Mouse (Mus musculus) olfactory bulb, adult 2 months (tissue): ENCODE measurements at regions not wholly inside any gene's neighbourhood (a gene's known extent, or its start where the extent isn't known, plus 50 kb on each side); places are given as distances from the start of the nearest gene placed in this dataset.

ENCODE experiments used
- CTCF ChIP-seq: fragments of 200-500 bp; IDR thresholded peaks from 2 replicates; pipeline ENCODE4 v1.5.1; 2012; ENCODE audit warnings: low read depth, mild to moderate bottlenecking, low read length, moderate library complexity; ENCODE audit not compliant: insufficient read depth
- POLR2A ChIP-seq: fragments of 200-500 bp; IDR thresholded peaks from 2 replicates; pipeline ENCODE4 v1.6.1; 2012; ENCODE audit warnings: mild to moderate bottlenecking, low read depth, low read length, moderate library complexity; ENCODE audit not compliant: insufficient read depth

GRCm38 (mm10) chr3:104333345-104333744 is 113.2 kb upstream of the Magi3 start:
- no peak for TF ChIP-seq CTCF
- no peak for TF ChIP-seq POLR2A
